Mouse (Mus musculus) heart, adult 2 months (tissue): ENCODE data around the gene Cyp2d26.

Source experiments
- CTCF ChIP-seq: fragments of 200-600 bp; IDR thresholded peaks from 2 replicates; pipeline ENCODE4 v1.8.1; 2022; ENCODE audit warnings: antibody characterized with exemption, mild to moderate bottlenecking, moderate library complexity
- EP300 ChIP-seq: fragments of 200-500 bp; IDR thresholded peaks from 2 replicates; pipeline ENCODE4 v1.6.1; 2011; ENCODE audit warnings: low read depth, low read length, control low read depth; ENCODE audit not compliant: insufficient read depth
- POLR2A ChIP-seq: fragments of 200-500 bp; IDR thresholded peaks from 2 replicates; pipeline ENCODE4 v1.6.1; 2011; ENCODE audit warnings: mild to moderate bottlenecking, low read depth, low read length, control low read depth; ENCODE audit not compliant: insufficient read depth

DNA sequence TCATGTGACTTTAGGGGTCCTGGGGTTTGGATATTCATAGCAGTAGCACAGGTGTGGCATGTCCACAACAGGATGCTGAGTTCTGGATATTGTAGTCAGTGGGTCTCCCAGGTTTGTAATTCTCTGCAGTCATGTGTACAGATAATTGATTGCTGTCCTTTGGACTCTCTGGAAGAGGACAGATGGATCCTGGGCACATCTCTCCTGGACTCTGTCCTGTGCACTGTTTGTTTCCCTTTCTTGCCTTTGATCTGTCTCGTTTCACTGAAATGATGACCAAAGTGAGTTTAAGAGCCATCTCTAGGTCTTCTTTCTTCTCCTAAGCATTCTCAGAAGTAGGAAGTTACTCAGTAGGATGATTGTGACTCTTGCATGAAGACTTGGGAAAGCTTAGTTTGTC is 46.6 kb downstream of the Cyp2d26 start:
- TF ChIP-seq CTCF = no peak
- no peak for TF ChIP-seq POLR2A
- no peak for TF ChIP-seq EP300
